Mouse (Mus musculus) lung, embryonic 15.5 days (tissue): ENCODE data around the gene Olfr1258. TPM values are rescaled to one million over a fixed set of nuclear protein-coding genes. Genes with fewer than 3 reads are reported as not detected.
"Not testable (repeated sequence)": the region's sequence is repeated elsewhere in the genome, so short reads cannot be mapped to it uniquely, and the experiment has no call there.

ENCODE experiments used
- ATAC-seq: fragments of 200-750 bp; cut with Nextera tagmentation; 2 replicates; pipeline ENCODE4 v1.8.0; 2017; ENCODE audit warnings: moderate number of reproducible peaks, borderline replicate concordance; ENCODE audit not compliant: low FRiP score, low TSS enrichment; ENCODE audit errors: extremely low read depth
- H3K27ac ChIP-seq: fragments of 300-500 bp; sonication (generic); 2 replicates; pipeline ENCODE4 v1.5.1; 2015; ENCODE audit warnings: moderate library complexity, mild to moderate bottlenecking, inconsistent platforms
- H3K27me3 ChIP-seq: fragments of 300-500 bp; sonication (generic); 2 replicates; pipeline ENCODE4 v1.6.1; 2015; ENCODE audit warnings: inconsistent platforms
- H3K36me3 ChIP-seq: fragments of 300-500 bp; sonication (generic); 2 replicates; pipeline ENCODE4 v1.6.1; 2015; ENCODE audit warnings: inconsistent platforms
- H3K4me1 ChIP-seq: fragments of 300-500 bp; sonication (generic); 2 replicates; pipeline ENCODE4 v1.6.1; 2015; ENCODE audit warnings: inconsistent platforms
- H3K4me2 ChIP-seq: fragments of 300-500 bp; sonication (generic); 2 replicates; pipeline ENCODE4 v1.6.1; 2015; ENCODE audit warnings: inconsistent platforms, mild to moderate bottlenecking, moderate library complexity
- H3K4me3 ChIP-seq: fragments of 300-500 bp; sonication (generic); 2 replicates; pipeline ENCODE4 v1.5.1; 2015; ENCODE audit warnings: mild to moderate bottlenecking, inconsistent platforms
- H3K9ac ChIP-seq: fragments of 300-500 bp; sonication (generic); 2 replicates; pipeline ENCODE4 v1.6.1; 2015; ENCODE audit warnings: inconsistent platforms
- H3K9me3 ChIP-seq: fragments of 300-500 bp; sonication (generic); 2 replicates; pipeline ENCODE4 v1.6.1; 2016; ENCODE audit warnings: inconsistent platforms
- WGBS: fragments of 180-500 bp; shearing (Covaris S2); methylation state at CpG from one replicate; pipeline ENCODE4 v1.1.7; 2015; 5-methylcytosine and 5-hydroxymethylcytosine counted together
- polyA plus RNA-seq: library from polyadenylated mRNA; unstranded; fragments of >200 nt; fragmentation: Nextera tagmentation; extraction: Ambion mirVana; gene quantifications from 2 replicates; pipeline ENCODE4 v1.2.1, GENCODE M21; 2015

Gene Olfr1258
- not detected in 2 replicates for polyA plus RNA-seq

- H3K27ac ChIP-seq = no peak within 1 kb of the TSS
- H3K27me3 ChIP-seq = no peaks in the 10 kb centered on the region
- no peak within 1 kb of the TSS for H3K9ac ChIP-seq
- H3K4me3 ChIP-seq = no peak within 1 kb of the TSS
- no peak for ATAC-seq
- no peak within 1 kb of the TSS for H3K4me2 ChIP-seq
- no peaks in the 10 kb centered on the region for H3K9me3 ChIP-seq
- no peaks in the 10 kb centered on the region for H3K36me3 ChIP-seq
- no peaks in the 10 kb centered on the region for H3K4me1 ChIP-seq
Measured at GRCm38 (mm10) chr2:89927009-89927408, at the start of gene Olfr1258. Gene Olfr1258, plus strand, starts transcription at chr2:89927309.

- H3K27ac ChIP-seq = no peak within 1 kb of the TSS
- no peaks in the 10 kb centered on the region for H3K9me3 ChIP-seq
- H3K36me3 ChIP-seq = no peaks in the 10 kb centered on the region
- H3K4me1 ChIP-seq = no peaks in the 10 kb centered on the region
- H3K4me3 ChIP-seq = no peak within 1 kb of the TSS
- no peak within 1 kb of the TSS for H3K9ac ChIP-seq
- 81% methylated on average over 1 of the region's 1 CpGs for WGBS
- no peaks in the 10 kb centered on the region for H3K27me3 ChIP-seq
- no peak within 1 kb of the TSS for H3K4me2 ChIP-seq
- ATAC-seq = no peak
Measured at GRCm38 (mm10) chr2:89878137-89878536, 49.0 kb upstream of the Olfr1258 start, which contains the start of gene Olfr1257. Gene Olfr1257, plus strand, starts transcription at chr2:89878437.

GRCm38 (mm10) chr2:89912616-89913015, 14.5 kb upstream of the Olfr1258 start:
- not testable (repeated sequence) for H3K4me1 ChIP-seq, H3K36me3 ChIP-seq, H3K9ac ChIP-seq, H3K9me3 ChIP-seq, H3K4me3 ChIP-seq, H3K27ac ChIP-seq, H3K27me3 ChIP-seq, H3K4me2 ChIP-seq, ATAC-seq
- WGBS = 90% methylated on average over 9 of the region's 9 CpGs

- Histone ChIP-seq H3K27ac (no peak within 1 kb of the TSS), H3K36me3 (no peaks in the 10 kb centered on the region), H3K4me1 (no peaks in the 10 kb centered on the region), H3K4me2 (no peak within 1 kb of the TSS), H3K9ac (no peak within 1 kb of the TSS), H3K4me3 (no peak within 1 kb of the TSS), H3K27me3 (no peaks in the 10 kb centered on the region), H3K9me3 (no peaks in the 10 kb centered on the region)
- no peak for ATAC-seq
- WGBS = 79% methylated on average over 5 of the region's 5 CpGs
Measured at GRCm38 (mm10) chr2:89948564-89948963, 21.5 kb downstream of the Olfr1258 start, which contains the start of gene Olfr1259. Gene Olfr1259, minus strand, starts transcription at chr2:89948664.

- H3K36me3 ChIP-seq = no peaks in the 10 kb centered on the region
- 35% methylated on average over 2 of the region's 2 CpGs for WGBS
- ATAC-seq = no peak
- H3K4me1 ChIP-seq = no peaks in the 10 kb centered on the region
- no peak within 1 kb of the TSS for H3K27ac ChIP-seq
- H3K9ac ChIP-seq = no peak within 1 kb of the TSS
- no peak within 1 kb of the TSS for H3K4me2 ChIP-seq
- no peak within 1 kb of the TSS for H3K4me3 ChIP-seq
- no peaks in the 10 kb centered on the region for H3K9me3 ChIP-seq
- no peaks in the 10 kb centered on the region for H3K27me3 ChIP-seq
Measured at GRCm38 (mm10) chr2:89974184-89974583, 47.1 kb downstream of the Olfr1258 start, which contains the start of gene Olfr1260. Gene Olfr1260, plus strand, starts transcription at chr2:89974340.

- WGBS = 77% methylated on average over 2 of the region's 2 CpGs
- no peak overlapping the region for H3K4me2 ChIP-seq
- no peaks in the 10 kb centered on the region for H3K36me3 ChIP-seq
Measured at GRCm38 (mm10) chr2:89977709-89978108, 50.6 kb downstream of the Olfr1258 start.

More at GRCm38 (mm10) chr2:89977709-89978108, 50.6 kb downstream of the Olfr1258 start:
- Histone ChIP-seq H3K27me3 (no peaks in the 10 kb centered on the region), H3K9me3 (no peaks in the 10 kb centered on the region), H3K9ac (no peak overlapping the region), H3K4me1 (no peaks in the 10 kb centered on the region), H3K4me3 (no peak overlapping the region), H3K27ac (no peak overlapping the region)
- ATAC-seq = no peak

Other genes with a start within 250 kb of the Olfr1258 start
- not detected in 2 replicates for gene Olfr1252, start 202.3 kb upstream of the Olfr1258 start, polyA plus RNA-seq
- gene Olfr1253, start 170.2 kb upstream of the Olfr1258 start, polyA plus RNA-seq = not detected in 2 replicates
- gene Olfr1254, start 133.7 kb upstream of the Olfr1258 start, polyA plus RNA-seq = not detected in 2 replicates
- not detected in 2 replicates for gene Olfr1255, start 115.3 kb upstream of the Olfr1258 start, polyA plus RNA-seq
- gene Olfr1256, start 85.8 kb upstream of the Olfr1258 start, polyA plus RNA-seq = not detected in 2 replicates
- gene Olfr48, start 79.1 kb upstream of the Olfr1258 start, polyA plus RNA-seq = not detected in 2 replicates
- gene Olfr1257, start 48.9 kb upstream of the Olfr1258 start, polyA plus RNA-seq = not detected in 2 replicates
- not detected in 2 replicates for gene Olfr1259, start 21.4 kb downstream of the Olfr1258 start, polyA plus RNA-seq
- not detected in 2 replicates for gene Olfr1260, start 47.0 kb downstream of the Olfr1258 start, polyA plus RNA-seq
- not detected in 2 replicates for gene Olfr1261, start 63.9 kb downstream of the Olfr1258 start, polyA plus RNA-seq
- not detected in 2 replicates for gene Olfr1262, start 72.8 kb downstream of the Olfr1258 start, polyA plus RNA-seq
- gene Olfr1263, start 84.8 kb downstream of the Olfr1258 start, polyA plus RNA-seq = not detected in 2 replicates
- gene Olfr1264, start 98.3 kb downstream of the Olfr1258 start, polyA plus RNA-seq = not detected in 2 replicates
- not detected in 2 replicates for gene Olfr1265, start 108.0 kb downstream of the Olfr1258 start, polyA plus RNA-seq
- not detected in 2 replicates for gene Olfr140, start 136.3 kb downstream of the Olfr1258 start, polyA plus RNA-seq
- gene Olfr1269, start 194.1 kb downstream of the Olfr1258 start, polyA plus RNA-seq = not detected in 2 replicates
- not detected in 2 replicates for gene Olfr32, start 215.0 kb downstream of the Olfr1258 start, polyA plus RNA-seq
- gene Olfr1270, start 225.8 kb downstream of the Olfr1258 start, polyA plus RNA-seq = not detected in 2 replicates